Mouse (Mus musculus): ENCODE measurements at regions not wholly inside any gene's neighbourhood (a gene's known extent, or its start where the extent isn't known, plus 50 kb on each side); places are given as distances from the start of the nearest gene placed in this dataset.

DNA sequence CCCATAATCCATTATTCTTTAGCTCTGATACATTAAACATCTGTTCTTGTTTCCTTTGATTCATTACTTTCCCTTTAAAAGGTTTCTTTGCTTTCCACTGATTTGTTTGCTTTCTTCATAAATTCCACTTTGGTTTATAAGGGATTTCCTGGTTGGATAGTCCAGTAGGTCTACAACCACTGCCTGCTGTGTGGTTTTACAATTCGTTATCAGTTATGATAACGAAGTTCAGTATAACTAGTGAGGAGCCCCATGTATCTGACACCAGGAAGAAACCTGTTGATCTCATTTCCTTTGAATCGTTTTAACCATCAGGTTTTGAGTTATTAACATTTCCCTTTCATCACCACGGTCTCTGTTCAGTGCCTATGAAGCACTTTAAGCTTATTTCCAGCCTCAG, 334.3 kb upstream of the Zwint start:
- TF ChIP-seq POLR2A (IDR thresholded peaks at IDR 0.05; ENCODE audit: low read depth, low read length) (no peak), CTCF (conservative IDR thresholded peaks at IDR 0.05; ENCODE audit: insufficient read depth, insufficient read length, low read depth, low read length) (no peak)
